Mouse (Mus musculus) thymus, postnatal 36 days (tissue): ENCODE results near the gene Mss51.

Experiments
- DNase-seq, 2 experiments: peaks; one replicate each; pipeline ENCODE4 v3.0.0; 2022; ENCODE audit warnings: mixed read lengths in 2 of 2

Gene Mss51

DNA sequence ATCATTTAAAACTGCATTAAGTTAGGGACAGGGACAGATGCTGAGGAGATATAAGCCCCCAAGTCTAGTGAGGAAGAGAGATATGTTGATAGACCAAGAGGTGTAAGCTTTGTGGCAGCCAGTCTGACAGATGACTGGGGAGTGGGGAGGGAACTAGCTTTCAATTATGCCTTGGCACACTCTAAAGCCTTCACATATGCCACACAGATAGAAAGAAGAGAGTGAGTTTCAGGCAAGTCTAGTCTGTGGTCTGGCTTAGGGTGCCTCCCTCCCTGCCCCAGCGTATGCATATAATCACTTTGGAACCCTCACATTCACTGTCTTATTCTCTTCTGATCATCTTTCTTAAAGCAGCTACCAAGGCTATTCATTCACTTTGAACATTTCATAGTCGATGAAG lies 45.4 kb downstream of the Mss51 start:
- no peak for DNase-seq

DNA sequence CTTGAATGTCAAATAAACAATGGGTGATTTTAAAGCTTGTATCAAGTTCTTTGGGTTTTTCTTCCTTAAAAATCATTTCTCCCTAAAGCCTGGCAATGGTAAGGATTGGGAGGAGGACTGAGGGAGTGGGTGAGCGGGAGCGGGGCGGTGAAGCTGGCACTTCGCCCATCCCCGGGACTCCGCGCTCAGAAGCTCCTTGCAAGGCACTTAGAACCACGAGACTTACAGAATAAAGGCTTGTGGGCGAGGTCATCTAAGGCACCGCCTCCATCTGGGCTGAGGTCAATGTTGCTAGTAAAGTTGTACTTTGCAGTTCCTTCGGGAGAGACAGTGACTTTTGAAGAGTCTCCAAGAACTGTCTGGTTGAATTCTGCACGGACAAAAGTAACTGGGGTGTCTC lies 49.5 kb downstream of the Mss51 start:
- DNase-seq, result no peak

DNA sequence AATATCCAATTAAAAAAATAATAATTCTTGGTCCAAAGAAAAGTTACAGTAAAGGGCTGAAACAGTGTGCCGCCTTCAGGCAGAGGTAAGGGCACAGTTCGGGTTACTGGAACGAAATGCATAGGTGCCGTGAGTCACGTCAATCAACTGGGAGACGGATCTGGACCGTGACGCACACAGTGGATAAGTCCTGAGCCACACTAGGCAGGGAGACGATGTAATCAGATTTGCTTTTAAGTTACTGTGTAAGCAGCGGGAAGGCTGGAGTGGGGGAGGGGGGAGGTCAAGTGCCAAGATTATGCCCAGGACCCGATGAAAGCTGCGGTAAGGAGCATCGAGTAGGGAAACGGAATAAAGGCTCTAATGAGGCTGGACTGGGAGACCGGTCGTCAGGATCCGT lies 54.4 kb downstream of the Mss51 start:
- DNase-seq, result no peak

DNA sequence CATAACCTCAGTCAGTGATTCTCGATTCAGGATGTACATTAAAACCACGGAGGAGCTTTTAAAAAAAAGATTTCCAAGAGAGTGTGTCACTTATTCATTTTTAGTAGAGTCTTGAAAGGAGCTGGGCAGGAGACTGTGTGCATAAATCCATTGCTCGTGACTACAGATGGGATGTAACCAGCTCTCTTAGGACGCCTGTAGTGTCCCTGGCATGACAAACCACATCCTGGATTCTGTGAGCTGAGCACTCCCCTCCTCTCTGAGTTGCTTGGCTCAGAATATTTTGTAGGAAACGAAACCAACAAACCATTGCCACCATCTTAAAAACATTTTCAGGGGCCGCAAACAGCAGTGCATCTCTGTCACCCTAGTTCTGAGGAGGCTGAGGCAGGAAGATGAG lies 59.7 kb downstream of the Mss51 start:
- no peak for DNase-seq
